Mouse (Mus musculus): ENCODE results near the gene Otulin. TPM values are rescaled to one million over a fixed set of nuclear protein-coding genes. Genes with fewer than 3 reads are reported as not detected.

The Otulin gene
- polyA plus RNA-seq, 1 experiment from 2014 or later, result 35.0 TPM

DNA sequence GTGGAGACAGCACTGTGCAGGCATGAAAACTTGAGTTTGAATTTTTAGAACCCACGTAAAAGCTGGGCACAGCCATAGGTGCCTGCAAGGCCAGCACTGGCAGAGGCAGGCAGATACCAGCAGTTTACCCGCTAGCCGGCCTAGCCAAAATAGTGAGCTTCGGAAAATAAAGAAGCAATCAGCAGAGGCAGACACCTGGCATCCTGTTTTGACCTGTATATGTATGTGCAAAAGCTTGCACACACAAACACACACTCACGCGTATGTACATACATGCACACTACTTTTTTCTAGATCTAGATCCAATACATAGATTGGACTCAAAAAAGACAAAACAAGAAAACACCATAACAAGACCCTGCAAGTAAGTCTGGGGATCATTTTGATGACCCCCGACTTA is 38.1 kb upstream of the Otulin start:
- H3K27ac ChIP-seq, result no peak overlapping the region

DNA sequence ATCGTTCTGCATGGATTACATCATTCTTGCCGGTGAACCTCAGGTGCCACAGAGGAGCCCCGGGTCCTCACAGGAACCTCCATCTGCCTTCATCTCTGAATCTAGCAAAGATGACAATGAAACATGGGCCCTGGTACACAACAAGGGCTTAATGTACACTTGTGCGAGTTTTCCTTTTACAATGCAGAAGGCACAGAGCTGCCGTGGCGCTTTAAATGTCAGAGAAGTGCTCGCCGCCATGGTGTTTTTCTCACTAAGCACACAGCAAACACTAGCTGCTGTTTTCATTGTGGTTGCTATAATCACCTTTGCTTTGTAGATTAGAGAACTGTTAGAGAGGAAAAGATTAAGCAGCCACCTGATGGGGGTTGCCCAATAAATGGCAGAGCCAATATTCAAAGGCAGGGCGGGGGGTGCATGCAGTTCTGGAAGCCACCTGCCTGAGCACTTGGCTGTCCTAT is 37.5 kb upstream of the Otulin start:
- Histone ChIP-seq H3K4me1 (peaks cover 51% of the 10 kb centered on the region), H3K4me3 (no peak overlapping the region)
- no peak for ATAC-seq

More for the DNA sequence above, 38.1 kb upstream of the Otulin start:
- ATAC-seq, result no peak
- Histone ChIP-seq H3K9ac (no peak overlapping the region), H3K4me1 (peaks cover 51% of the 10 kb centered on the region), H3K4me2 (no peak overlapping the region), H3K9me3 (replicated peaks) (no peaks in the 10 kb centered on the region), H3K4me3 (no peak overlapping the region), H3K36me3 (no peaks in the 10 kb centered on the region), H3K27me3 (replicated peaks) (no peaks in the 10 kb centered on the region)
- WGBS (ENCODE audit: insufficient replicate concordance), result 80% methylated on average over 7 of the region's 7 CpGs

DNA sequence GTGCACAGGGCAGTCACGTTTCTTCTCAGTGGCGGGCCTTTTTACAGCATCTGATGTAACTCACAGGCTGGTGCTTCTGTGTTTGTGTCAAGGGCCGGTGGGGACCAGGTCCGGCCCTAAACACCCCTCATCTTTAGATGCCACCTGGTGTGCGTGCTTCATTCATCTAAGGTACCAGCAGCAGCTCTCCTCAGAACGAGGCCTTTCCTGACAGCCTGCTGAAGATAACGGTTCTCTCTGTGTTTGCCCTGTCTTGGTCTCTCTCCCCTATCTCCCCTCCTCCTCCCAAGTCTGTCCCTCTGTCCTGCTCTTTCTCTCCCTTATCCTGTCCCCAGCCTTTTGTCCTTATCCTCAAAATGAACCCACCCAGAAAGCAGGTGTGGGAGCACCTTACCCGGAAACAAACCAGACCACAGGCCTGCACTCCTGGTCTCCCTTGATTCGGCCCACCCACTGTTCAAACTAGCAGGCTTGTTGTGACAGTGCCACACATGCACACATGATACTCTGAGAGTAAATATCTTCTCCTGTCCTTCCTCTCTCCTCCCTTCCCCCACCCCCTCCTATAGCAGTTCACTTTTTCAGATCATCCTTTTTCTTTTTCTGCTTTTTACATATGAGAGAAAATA is 36.5 kb upstream of the Otulin start:
- H3K36me3 ChIP-seq, result no peaks in the 10 kb centered on the region
- peak overlapping the region; percentile 32; the same call in 1 of the 2 replicates for H3K27ac ChIP-seq
- WGBS (ENCODE audit: insufficient replicate concordance), result 23% methylated on average over 9 of the region's 9 CpGs
- ATAC-seq, result peak; percentile 66
- H3K4me1 ChIP-seq, result peaks cover 43% of the 10 kb centered on the region
- H3K9me3 ChIP-seq (replicated peaks), result no peaks in the 10 kb centered on the region
- H3K4me2 ChIP-seq, result no peak overlapping the region
- H3K4me3 ChIP-seq, result no peak overlapping the region
- no peak overlapping the region for H3K9ac ChIP-seq
- H3K27me3 ChIP-seq (replicated peaks), result no peaks in the 10 kb centered on the region

More for the DNA sequence above, 37.5 kb upstream of the Otulin start:
- Histone ChIP-seq H3K36me3 (no peaks in the 10 kb centered on the region), H3K9ac (no peak overlapping the region), H3K9me3 (replicated peaks) (no peaks in the 10 kb centered on the region), H3K27me3 (replicated peaks) (no peaks in the 10 kb centered on the region), H3K27ac (no peak overlapping the region), H3K4me2 (no peak overlapping the region)
- WGBS (ENCODE audit: insufficient replicate concordance), result 62% methylated on average over 9 of the region's 9 CpGs

DNA sequence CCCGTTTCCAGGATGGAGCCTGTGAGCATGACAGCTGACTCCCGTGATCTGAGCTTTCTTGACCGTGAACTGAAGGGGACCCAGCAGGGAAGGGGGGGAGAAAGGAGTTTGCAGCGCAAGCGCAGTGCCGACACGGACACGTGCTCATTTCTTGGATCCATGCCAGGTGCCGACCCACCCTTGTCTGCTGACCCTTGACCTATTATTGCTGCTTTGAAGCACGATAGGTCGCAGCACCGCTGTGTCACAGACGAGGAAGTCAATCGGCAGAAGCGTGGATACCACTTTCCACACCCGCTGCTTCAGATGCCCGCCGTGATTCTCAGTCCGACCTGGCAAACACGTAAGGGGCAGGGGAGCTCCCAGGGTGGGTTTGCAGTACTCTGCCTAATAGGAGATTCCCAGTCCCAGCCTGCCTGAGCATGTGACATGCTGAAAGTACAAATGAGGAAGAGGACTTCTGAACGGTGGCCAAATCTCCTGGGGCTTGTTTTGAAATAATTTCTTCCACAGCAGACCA is 35.0 kb upstream of the Otulin start:
- no peaks in the 10 kb centered on the region for H3K27me3 ChIP-seq (replicated peaks)
- no peak overlapping the region for H3K4me3 ChIP-seq
- no peak overlapping the region for H3K4me2 ChIP-seq
- H3K36me3 ChIP-seq, result no peaks in the 10 kb centered on the region
- H3K9ac ChIP-seq, result no peak overlapping the region
- H3K27ac ChIP-seq, result no peak overlapping the region
- H3K9me3 ChIP-seq (replicated peaks), result no peaks in the 10 kb centered on the region
- ATAC-seq, result no peak
- WGBS (ENCODE audit: insufficient replicate concordance), result 70% methylated on average over 21 of the region's 21 CpGs
- peaks cover 27% of the 10 kb centered on the region for H3K4me1 ChIP-seq

DNA sequence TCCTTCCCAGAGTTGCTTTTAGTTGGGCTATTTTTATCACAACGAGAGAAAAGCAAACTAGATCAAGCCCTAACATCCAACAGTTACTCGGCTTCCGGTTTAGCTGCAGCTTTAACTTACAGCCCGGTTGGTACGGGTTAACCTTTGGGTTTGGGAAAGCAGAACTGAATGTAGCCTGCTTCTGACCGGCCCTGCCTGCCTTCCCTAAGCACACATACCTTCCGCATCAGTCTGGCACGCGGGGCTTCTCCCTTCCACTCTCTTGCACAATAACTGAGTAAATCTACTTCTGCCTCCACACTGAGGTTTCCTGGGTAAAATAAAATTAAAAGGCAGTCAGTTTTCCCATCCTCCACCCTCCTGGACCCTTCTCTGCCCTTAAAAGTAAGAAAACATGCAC is 33.6 kb upstream of the Otulin start:
- no peaks in the 10 kb centered on the region for H3K36me3 ChIP-seq
- H3K27ac ChIP-seq, result no peak overlapping the region
- no peak overlapping the region for H3K4me2 ChIP-seq
- H3K4me1 ChIP-seq, result peaks cover 35% of the 10 kb centered on the region
- H3K4me3 ChIP-seq, result no peak overlapping the region
- no peak overlapping the region for H3K9ac ChIP-seq
- no peaks in the 10 kb centered on the region for H3K27me3 ChIP-seq (replicated peaks)
- 65% methylated on average over 9 of the region's 9 CpGs for WGBS (ENCODE audit: insufficient replicate concordance)
- no peaks in the 10 kb centered on the region for H3K9me3 ChIP-seq (replicated peaks)
- no peak for ATAC-seq

DNA sequence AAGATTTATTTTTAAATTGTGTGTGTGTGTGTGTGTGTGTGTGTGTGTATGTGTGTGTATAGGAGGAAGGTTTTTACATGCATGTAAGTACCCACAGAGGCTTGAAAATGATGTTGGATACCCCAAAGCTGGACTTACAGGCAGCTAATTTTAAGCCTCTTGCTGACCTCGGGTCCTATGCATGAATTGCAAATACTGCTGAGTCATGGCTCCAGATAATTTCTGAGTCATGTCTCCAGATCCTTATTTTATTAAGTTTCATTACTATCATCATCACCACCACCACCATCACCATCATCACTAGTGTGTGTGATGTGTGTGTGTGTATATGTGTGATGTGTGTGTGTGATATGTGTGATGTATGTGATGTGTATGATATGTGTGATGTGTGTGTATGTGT is 32.2 kb upstream of the Otulin start:
- no peak overlapping the region for H3K9ac ChIP-seq
- H3K9me3 ChIP-seq (replicated peaks), result no peaks in the 10 kb centered on the region; the same call in 1 of the 2 replicates
- H3K36me3 ChIP-seq, result 0 out of 2 replicates have a peak, but pooled peaks cover 6% of the 10 kb centered on the region
- H3K4me3 ChIP-seq, result no peak overlapping the region
- H3K27ac ChIP-seq, result no peak overlapping the region
- 26% methylated on average over 1 of the region's 1 CpGs for WGBS (ENCODE audit: insufficient replicate concordance)
- H3K4me2 ChIP-seq, result no peak overlapping the region
- no peak for ATAC-seq
- H3K4me1 ChIP-seq, result peaks cover 29% of the 10 kb centered on the region
- no peaks in the 10 kb centered on the region for H3K27me3 ChIP-seq (replicated peaks)

DNA sequence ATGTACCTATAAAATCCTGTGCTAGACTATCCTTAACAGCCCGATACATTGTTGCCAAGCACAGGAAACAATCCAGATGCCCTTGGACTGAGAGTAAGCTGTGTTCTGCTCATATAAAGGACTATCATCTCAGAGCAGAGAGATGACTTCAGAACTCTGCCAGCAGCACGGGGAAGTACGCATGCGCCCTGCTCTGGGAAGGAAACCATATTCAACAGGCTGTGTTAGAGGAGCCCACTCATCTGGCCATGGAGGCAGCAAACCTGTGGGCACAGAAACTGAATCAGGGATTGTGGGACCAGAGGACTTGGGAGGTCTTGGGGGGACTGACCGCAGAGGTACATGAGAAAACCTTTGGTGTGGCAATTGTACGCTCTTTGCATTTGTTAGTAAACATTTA is 31.2 kb upstream of the Otulin start:
- ATAC-seq, result no peak
- Histone ChIP-seq H3K9me3 (replicated peaks) (no peaks in the 10 kb centered on the region; the same call in 1 of the 2 replicates), H3K9ac (no peak overlapping the region), H3K4me2 (no peak overlapping the region), H3K4me1 (peaks cover 19% of the 10 kb centered on the region), H3K36me3 (0 out of 2 replicates have a peak, but pooled peaks cover 6% of the 10 kb centered on the region), H3K4me3 (no peak overlapping the region), H3K27me3 (replicated peaks) (no peaks in the 10 kb centered on the region), H3K27ac (no peak overlapping the region)
- WGBS (ENCODE audit: insufficient replicate concordance), result 75% methylated on average over 6 of the region's 6 CpGs

DNA sequence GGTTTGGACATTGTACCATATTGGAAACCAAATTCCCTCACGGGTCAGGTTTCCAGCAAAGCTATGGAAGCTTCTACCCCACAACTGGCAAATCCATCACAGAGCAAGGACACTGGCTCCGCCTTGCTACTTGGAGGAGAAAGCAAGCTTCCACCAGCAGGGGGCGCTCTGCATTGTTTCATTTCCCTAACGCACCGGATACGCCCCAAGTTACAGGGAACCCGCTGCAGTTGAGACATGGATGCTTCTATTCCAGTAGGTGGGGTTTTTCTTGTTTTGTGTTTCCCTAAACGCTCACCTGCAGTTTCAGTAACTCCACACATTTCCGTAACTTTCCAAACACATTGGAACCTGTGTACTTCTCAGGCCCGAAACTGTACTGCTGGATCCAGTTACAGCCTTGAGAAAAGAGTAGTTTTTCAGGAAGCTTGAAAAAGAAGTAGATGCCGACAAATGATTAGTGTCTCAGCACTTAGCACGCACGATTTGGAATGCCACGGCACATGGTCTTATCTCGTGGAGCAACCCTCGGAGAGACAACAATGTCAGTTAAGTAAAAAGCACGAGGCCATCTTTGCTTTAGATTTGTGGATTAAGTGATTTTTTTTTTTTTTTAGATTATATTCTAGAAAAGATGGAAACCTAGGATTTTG is 29.2 kb upstream of the Otulin start:
- Histone ChIP-seq H3K27me3 (replicated peaks) (no peaks in the 10 kb centered on the region), H3K4me3 (no peak overlapping the region), H3K36me3 (0 out of 2 replicates have a peak, but pooled peaks cover 6% of the 10 kb centered on the region), H3K27ac (no peak overlapping the region), H3K9me3 (replicated peaks) (no peaks in the 10 kb centered on the region; the same call in 1 of the 2 replicates), H3K4me1 (0 out of 2 replicates have a peak, but pooled peaks cover 8% of the 10 kb centered on the region), H3K9ac (no peak overlapping the region), H3K4me2 (peak overlapping the region; percentile 12; the same call in 1 of the 2 replicates)
- ATAC-seq, result no peak
- 32% methylated on average over 17 of the region's 17 CpGs for WGBS (ENCODE audit: insufficient replicate concordance)

DNA sequence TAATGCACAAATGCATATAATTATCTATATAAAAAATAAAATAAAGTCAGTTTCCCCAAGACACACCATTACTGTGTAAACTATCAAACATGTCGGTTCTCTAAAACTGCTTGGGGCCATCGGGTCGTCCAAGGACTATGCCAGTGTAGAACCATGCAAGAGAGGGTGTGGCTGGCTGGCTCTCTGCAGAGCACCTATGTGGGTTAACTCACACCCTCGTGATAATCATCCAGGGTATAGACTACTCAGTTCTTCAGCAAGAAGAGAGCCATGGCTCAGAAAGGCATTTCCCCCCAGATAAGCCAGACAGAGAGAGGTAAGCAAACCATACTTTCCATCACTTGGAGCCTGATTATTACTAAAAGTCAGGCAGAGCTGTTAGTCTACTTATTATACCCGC is 28.6 kb upstream of the Otulin start:
- Histone ChIP-seq H3K27ac (no peak overlapping the region), H3K27me3 (replicated peaks) (no peaks in the 10 kb centered on the region), H3K36me3 (0 out of 2 replicates have a peak, but pooled peaks cover 6% of the 10 kb centered on the region), H3K4me1 (0 out of 2 replicates have a peak, but pooled peaks cover 8% of the 10 kb centered on the region), H3K9me3 (replicated peaks) (no peaks in the 10 kb centered on the region; the same call in 1 of the 2 replicates), H3K4me3 (no peak overlapping the region), H3K4me2 (no peak overlapping the region), H3K9ac (no peak overlapping the region)
- no peak for ATAC-seq
- 71% methylated on average over 5 of the region's 5 CpGs for WGBS (ENCODE audit: insufficient replicate concordance)

DNA sequence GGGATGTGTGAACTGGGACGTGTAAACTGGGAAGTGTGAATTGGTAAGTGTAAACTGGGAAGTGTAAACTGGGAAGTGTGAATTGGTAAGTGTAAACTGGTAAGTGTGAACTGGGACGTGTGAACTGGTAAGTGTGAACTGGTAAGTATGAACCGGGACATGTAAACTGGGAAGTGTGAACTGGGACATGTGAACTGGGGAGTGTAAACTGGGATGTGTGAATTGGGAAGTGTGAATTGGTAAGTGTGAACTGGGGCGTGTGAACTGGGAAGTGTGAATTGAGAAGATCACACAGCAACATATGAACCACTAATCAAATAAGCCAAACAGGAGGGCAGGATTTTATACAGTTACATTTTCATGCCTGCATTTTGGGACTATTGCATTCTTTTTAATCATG is 27.9 kb upstream of the Otulin start:
- no peak for ATAC-seq
- Histone ChIP-seq H3K9me3 (replicated peaks) (no peaks in the 10 kb centered on the region; the same call in 1 of the 2 replicates), H3K27me3 (replicated peaks) (no peaks in the 10 kb centered on the region), H3K9ac (no peak overlapping the region), H3K36me3 (0 out of 2 replicates have a peak, but pooled peaks cover 6% of the 10 kb centered on the region), H3K4me3 (no peak overlapping the region), H3K4me2 (no peak overlapping the region), H3K27ac (no peak overlapping the region), H3K4me1 (0 out of 2 replicates have a peak, but pooled peaks cover 8% of the 10 kb centered on the region)
- WGBS (ENCODE audit: insufficient replicate concordance), result 76% methylated on average over 4 of the region's 4 CpGs

DNA sequence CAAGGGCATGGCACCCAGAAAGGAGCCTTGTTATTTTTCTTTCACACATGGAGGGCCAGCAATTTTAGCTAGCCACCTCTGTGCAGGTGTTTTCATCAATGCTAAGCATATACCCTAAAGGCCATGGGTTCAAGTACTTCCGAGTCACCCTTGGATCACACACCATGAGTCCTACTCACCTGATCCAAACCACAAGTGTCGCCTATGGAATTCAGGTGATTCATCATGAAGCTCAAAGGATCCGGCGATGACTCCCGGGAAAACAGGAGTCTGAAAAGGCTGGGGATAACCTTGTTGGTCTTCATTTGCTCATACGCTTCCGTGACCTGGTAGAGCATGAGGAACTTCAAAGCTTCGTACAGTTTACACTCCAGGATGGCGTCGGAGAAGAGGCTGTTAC is 27.4 kb upstream of the Otulin start:
- no peak overlapping the region for H3K9ac ChIP-seq
- no peaks in the 10 kb centered on the region for H3K27me3 ChIP-seq (replicated peaks)
- H3K36me3 ChIP-seq, result 0 out of 2 replicates have a peak, but pooled peaks cover 6% of the 10 kb centered on the region
- no peak overlapping the region for H3K27ac ChIP-seq
- no peaks in the 10 kb centered on the region; the same call in 1 of the 2 replicates for H3K9me3 ChIP-seq (replicated peaks)
- no peak for ATAC-seq
- 0 out of 2 replicates have a peak, but pooled peaks cover 8% of the 10 kb centered on the region for H3K4me1 ChIP-seq
- no peak overlapping the region for H3K4me2 ChIP-seq
- H3K4me3 ChIP-seq, result no peak overlapping the region
- WGBS (ENCODE audit: insufficient replicate concordance), result 85% methylated on average over 10 of the region's 10 CpGs

DNA sequence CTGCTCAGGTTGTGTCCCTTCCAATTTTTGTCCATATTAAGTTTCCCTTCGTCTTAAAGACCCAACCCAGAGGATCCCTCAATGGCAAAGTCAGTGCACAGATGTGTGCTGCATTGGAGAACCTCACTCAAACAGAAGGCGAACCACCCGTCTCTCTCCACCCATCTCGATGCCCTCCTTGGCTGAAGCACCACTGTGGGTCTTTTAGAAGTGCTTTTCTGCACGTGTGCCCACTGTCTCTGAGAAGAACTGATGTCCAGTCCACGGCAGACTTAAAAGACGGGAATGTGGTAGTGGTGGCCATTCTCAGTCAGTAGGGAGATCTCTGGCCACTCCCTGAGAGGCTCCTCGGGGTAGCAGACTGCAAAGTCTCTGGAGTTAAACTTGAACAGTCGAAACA is 26.1 kb upstream of the Otulin start:
- no peak overlapping the region for H3K4me3 ChIP-seq
- H3K9ac ChIP-seq, result no peak overlapping the region
- no peak for ATAC-seq
- WGBS (ENCODE audit: insufficient replicate concordance), result 64% methylated on average over 9 of the region's 9 CpGs
- H3K9me3 ChIP-seq (replicated peaks), result no peaks in the 10 kb centered on the region; the same call in 1 of the 2 replicates
- H3K36me3 ChIP-seq, result 0 out of 2 replicates have a peak, but pooled peaks cover 6% of the 10 kb centered on the region
- H3K27ac ChIP-seq, result no peak overlapping the region
- H3K4me2 ChIP-seq, result no peak overlapping the region
- H3K4me1 ChIP-seq, result 0 out of 2 replicates have a peak, but pooled peaks cover 8% of the 10 kb centered on the region
- H3K27me3 ChIP-seq (replicated peaks), result no peaks in the 10 kb centered on the region
